Mouse (Mus musculus) heart, adult 2 months (tissue): ENCODE results near the gene Orai1. TPM values are rescaled to one million over a fixed set of nuclear protein-coding genes. Genes with fewer than 3 reads are reported as not detected.

Experiments
- DNase-seq, 2 experiments: peaks; one replicate each; pipeline ENCODE4 v3.0.0; 2021
- H3K27ac ChIP-seq: fragments of 200-600 bp; 2 replicates; pipeline ENCODE4 v1.8.1; 2022
- H3K27me3 ChIP-seq: fragments of 200-500 bp; 2 replicates; pipeline ENCODE4 v1.6.1; 2012; ENCODE audit warnings: mild to moderate bottlenecking, low read length, inconsistent platforms, mixed read lengths; ENCODE audit not compliant: control insufficient read depth, insufficient read depth
- H3K36me3 ChIP-seq: fragments of 200-500 bp; 2 replicates; pipeline ENCODE4 v1.6.1; 2012; ENCODE audit warnings: low read length, inconsistent platforms; ENCODE audit not compliant: control insufficient read depth, insufficient read depth
- H3K4me1 ChIP-seq: fragments of 200-500 bp; 2 replicates; pipeline ENCODE4 v1.6.1; 2011; ENCODE audit warnings: low read length; ENCODE audit not compliant: control insufficient read depth, insufficient read depth
- H3K4me3 ChIP-seq: fragments of 200-600 bp; 2 replicates; pipeline ENCODE4 v1.8.1; 2022
- H3K79me2 ChIP-seq: fragments of 200-500 bp; replicated peaks from 2 replicates; pipeline ENCODE4 v1.6.1; 2012; ENCODE audit warnings: mild to moderate bottlenecking, inconsistent platforms, low read length, moderate library complexity, mixed read lengths; ENCODE audit not compliant: control insufficient read depth, insufficient read depth
- H3K9ac ChIP-seq: fragments of 200-500 bp; 2 replicates; pipeline ENCODE4 v1.6.1; 2012; ENCODE audit warnings: low read depth, mild to moderate bottlenecking, control low read depth, inconsistent platforms, low read length, mixed read lengths
- CTCF ChIP-seq: fragments of 200-600 bp; IDR thresholded peaks from 2 replicates; pipeline ENCODE4 v1.8.1; 2022; ENCODE audit warnings: antibody characterized with exemption, mild to moderate bottlenecking, moderate library complexity
- EP300 ChIP-seq: fragments of 200-500 bp; IDR thresholded peaks from 2 replicates; pipeline ENCODE4 v1.6.1; 2011; ENCODE audit warnings: low read depth, low read length, control low read depth; ENCODE audit not compliant: insufficient read depth
- POLR2A ChIP-seq: fragments of 200-500 bp; IDR thresholded peaks from 2 replicates; pipeline ENCODE4 v1.6.1; 2011; ENCODE audit warnings: mild to moderate bottlenecking, low read depth, low read length, control low read depth; ENCODE audit not compliant: insufficient read depth
- WGBS: fragments of 180-500 bp; shearing (Covaris S2); methylation state at CpG from one replicate; pipeline ENCODE4 v1.1.7; 2018; 5-methylcytosine and 5-hydroxymethylcytosine counted together
- intact Hi-C: fragments of 180-260 bp; cut with DNase I; formaldehyde crosslinking; loops from one replicate; pipeline ENCODE4 v1.15.1; 2025
- long read RNA-seq: library from polyadenylated mRNA; stranded (forward); transcript quantifications from one replicate; pipeline ENCODE4 v2.0.0, GENCODE M21; 2021
- polyA plus RNA-seq: library from polyadenylated mRNA; depleted of rRNA; stranded (reverse); fragments of >200 nt; gene quantifications from 2 replicates; pipeline ENCODE4 v1.2.3, GENCODE M21; 2012; rRNA removed
- total RNA-seq, 2 experiments: library from RNA; stranded (reverse); gene quantifications; 2 replicates each; pipeline ENCODE4 v1.2.3; 2021

The Orai1 gene
- 10 to 100 TPM; 11.7 to 15.8 TPM for total RNA-seq
- 39.0 and 42.8 TPM in 2 replicates for polyA plus RNA-seq
- long read RNA-seq, transcript Orai1-202 (2 exons, 1,875 nt) = major isoform, 10 of 10 reads
- long read RNA-seq, partial matches to known transcripts = 0 of 10 reads
- long read RNA-seq, other reads (novel, unspliced or antisense) = 0 of 10 reads

DNA sequence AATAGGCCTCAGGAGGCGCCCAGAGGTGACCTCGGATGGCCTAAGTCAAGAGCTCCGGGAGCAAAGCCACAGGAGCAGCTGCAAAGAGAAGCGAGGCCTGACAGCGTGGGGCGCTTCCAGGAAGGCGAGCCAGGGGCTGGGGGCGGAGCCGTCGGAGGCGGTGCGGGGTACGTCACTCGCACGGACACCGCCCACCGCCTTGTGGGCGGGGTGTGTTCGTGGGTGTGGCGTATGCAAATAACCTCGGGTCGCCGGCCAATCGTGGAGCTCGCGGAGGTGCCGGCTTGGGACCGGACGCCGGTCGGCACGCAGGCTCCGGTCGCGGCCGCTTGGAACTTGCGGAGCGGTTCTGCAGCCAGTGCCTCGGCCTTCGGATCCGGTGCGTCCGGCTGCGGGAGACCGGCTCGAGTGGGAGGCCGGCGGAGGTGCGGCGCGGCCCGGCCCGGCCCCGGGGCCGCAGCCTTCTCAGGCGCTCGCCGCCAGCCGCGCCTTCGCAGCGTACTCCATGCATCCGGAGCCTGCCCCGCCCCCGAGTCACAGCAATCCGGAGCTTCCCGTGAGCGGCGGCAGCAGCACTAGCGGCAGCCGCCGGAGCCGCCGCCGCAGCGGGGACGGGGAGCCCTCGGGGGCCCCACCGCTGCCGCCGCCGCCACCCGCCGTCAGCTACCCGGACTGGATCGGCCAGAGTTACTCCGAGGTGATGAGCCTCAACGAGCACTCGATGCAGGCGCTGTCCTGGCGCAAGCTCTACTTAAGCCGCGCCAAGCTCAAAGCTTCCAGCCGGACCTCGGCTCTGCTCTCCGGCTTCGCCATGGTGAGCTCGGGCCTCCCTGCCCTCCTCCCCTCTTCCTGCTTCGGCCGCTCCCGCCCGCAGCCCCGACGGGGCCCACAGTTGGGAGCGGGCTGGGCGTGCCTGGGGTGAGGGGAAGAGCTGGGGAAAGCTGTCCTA is at the start of gene Orai1:
Orai1 (plus strand) TSS at position 322 of the 949 bp plus-strand sequence.
- Histone ChIP-seq H3K27me3 (no peaks in the 10 kb centered on the region), H3K79me2 (no peaks in the 10 kb centered on the region), H3K27ac (peak within 1 kb of the TSS; percentile 97), H3K9ac (peak within 1 kb of the TSS; percentile 88), H3K4me3 (peak within 1 kb of the TSS; percentile 77), H3K4me1 (peaks cover 27% of the 10 kb centered on the region), H3K36me3 (peaks cover 6% of the 10 kb centered on the region; the same call in 1 of the 2 replicates)
- intact Hi-C loops = loop anchor here (1.0 to 2.0 kb wide), 2 partner anchors 26 kb away; partner anchors contain the start of gene Kdm2b
- DNase-seq = peak; percentile 99
- WGBS = under 1% methylated on average over 106 of the region's 106 CpGs
- TF ChIP-seq EP300 = peak; percentile 46; the same call in 1 of the 2 replicates
- peak; percentile 35 for TF ChIP-seq CTCF
- peak; percentile 84 for TF ChIP-seq POLR2A

DNA sequence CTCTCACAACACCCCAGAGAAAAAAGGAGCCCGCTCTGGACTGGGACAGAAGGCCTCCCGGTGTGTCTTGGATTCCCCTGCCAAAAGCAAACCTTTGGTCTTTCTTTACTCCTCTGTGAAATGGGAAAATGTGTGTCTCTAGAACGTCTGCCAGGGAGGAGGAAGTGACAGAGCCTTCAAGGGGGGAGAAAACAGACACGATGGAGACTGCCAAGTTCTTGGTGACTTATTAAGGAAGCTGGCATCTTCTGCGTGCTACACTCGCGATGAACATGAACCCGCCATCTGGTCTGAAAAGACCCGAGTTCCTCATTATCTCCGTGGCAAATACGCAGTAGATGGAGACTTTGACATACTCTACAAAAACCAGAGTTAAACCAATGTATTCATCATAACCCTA is 49.4 kb upstream of the Orai1 start:
- 79% methylated on average over 11 of the region's 11 CpGs for WGBS
- Histone ChIP-seq H3K4me1 (no peaks in the 10 kb centered on the region), H3K4me3 (no peak overlapping the region), H3K27me3 (no peaks in the 10 kb centered on the region), H3K9ac (no peak overlapping the region), H3K36me3 (no peaks in the 10 kb centered on the region), H3K27ac (no peak overlapping the region), H3K79me2 (no peaks in the 10 kb centered on the region)
- TF ChIP-seq CTCF (no peak), POLR2A (no peak), EP300 (no peak)
- DNase-seq = no peak
- intact Hi-C loops = no loop called here

DNA sequence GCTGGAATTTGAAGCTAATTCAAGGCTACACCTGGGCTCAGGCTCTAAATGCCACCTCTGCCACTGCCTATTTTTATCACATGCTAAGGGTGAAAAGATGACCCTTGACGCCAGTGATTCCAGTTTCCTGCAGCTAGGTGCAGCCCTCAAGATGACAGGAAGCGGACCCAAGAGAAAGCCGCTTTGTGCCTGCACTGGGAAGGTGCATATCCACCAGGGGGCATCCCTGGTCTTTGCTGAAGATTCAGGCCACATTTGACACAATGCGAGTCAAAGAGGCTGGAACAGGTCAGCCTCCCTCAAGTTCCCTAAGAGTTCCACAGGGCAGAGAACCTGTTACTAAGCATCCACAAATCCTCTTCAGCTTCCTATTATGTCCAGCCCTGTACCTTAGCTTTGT is 46.6 kb upstream of the Orai1 start:
- Histone ChIP-seq H3K27me3 (no peaks in the 10 kb centered on the region), H3K4me3 (no peak overlapping the region), H3K36me3 (no peaks in the 10 kb centered on the region), H3K79me2 (no peaks in the 10 kb centered on the region), H3K27ac (no peak overlapping the region), H3K4me1 (no peaks in the 10 kb centered on the region), H3K9ac (no peak overlapping the region)
- peak; percentile 77 to 82 for DNase-seq
- TF ChIP-seq EP300 (peak; percentile 78; the same call in 1 of the 2 replicates), CTCF (peak; percentile 95), POLR2A (no peak)
- WGBS = 16% methylated on average over 4 of the region's 4 CpGs
- intact Hi-C loops = loop anchor here (1.0 kb wide), 2 partner anchors 45 to 78 kb away; no protein-coding TSS in a partner anchor

DNA sequence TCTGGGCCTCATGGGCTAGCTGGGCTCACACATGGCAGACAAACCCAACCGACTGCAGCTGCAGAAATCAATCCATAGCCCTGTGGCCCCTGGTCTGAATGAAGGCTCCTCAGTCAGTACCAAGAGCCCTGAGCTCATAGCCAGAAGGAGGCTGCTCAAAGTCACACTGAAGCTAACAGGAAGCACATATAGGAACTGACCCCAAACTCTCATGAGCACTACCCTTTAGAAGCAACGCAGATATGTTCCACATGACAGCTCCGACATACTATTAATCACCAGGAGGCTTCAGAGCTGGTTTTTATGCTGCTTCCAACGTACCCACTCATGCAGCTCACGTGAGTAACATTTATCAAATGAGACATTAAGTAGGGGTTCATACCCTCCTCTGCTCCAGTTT is 44.8 kb upstream of the Orai1 start:
- H3K9ac ChIP-seq = no peak overlapping the region
- TF ChIP-seq CTCF (no peak), POLR2A (no peak), EP300 (no peak)

DNA sequence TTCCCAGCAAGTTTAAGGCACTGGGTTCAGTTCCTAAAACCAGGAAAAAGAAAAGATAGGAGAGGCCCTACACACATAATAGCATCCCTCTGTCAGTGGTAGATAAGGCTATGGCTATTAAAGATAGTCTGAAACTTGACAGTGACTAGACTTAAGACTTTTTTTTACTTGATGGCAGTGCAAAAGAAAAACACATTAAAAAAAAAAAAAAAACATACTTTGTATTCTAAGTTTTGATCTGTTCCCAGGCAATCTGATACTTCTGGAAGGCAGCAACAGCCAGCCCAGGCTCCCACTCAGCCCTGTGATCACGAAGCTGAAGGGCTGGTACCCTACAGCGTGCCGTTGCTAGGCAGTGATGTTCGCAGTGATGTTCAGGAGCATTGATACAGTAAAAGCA is 43.4 kb upstream of the Orai1 start:
- TF ChIP-seq EP300 = no peak
- no peak for TF ChIP-seq CTCF
- no peak for TF ChIP-seq POLR2A
- H3K4me3 ChIP-seq = no peak overlapping the region
- no peak overlapping the region for H3K9ac ChIP-seq
- no peak for DNase-seq
- intact Hi-C loops = no loop called here
- H3K27ac ChIP-seq = no peak overlapping the region
- no peaks in the 10 kb centered on the region for H3K27me3 ChIP-seq
- H3K79me2 ChIP-seq = no peaks in the 10 kb centered on the region
- H3K4me1 ChIP-seq = no peaks in the 10 kb centered on the region
- H3K36me3 ChIP-seq = no peaks in the 10 kb centered on the region
- 82% methylated on average over 4 of the region's 4 CpGs for WGBS

More for the DNA sequence above, 44.8 kb upstream of the Orai1 start:
- intact Hi-C loops = no loop called here
- Histone ChIP-seq H3K4me3 (no peak overlapping the region), H3K27me3 (no peaks in the 10 kb centered on the region), H3K27ac (no peak overlapping the region), H3K36me3 (no peaks in the 10 kb centered on the region), H3K4me1 (no peaks in the 10 kb centered on the region), H3K79me2 (no peaks in the 10 kb centered on the region)
- 90% methylated on average over 5 of the region's 5 CpGs for WGBS
- no peak for DNase-seq

DNA sequence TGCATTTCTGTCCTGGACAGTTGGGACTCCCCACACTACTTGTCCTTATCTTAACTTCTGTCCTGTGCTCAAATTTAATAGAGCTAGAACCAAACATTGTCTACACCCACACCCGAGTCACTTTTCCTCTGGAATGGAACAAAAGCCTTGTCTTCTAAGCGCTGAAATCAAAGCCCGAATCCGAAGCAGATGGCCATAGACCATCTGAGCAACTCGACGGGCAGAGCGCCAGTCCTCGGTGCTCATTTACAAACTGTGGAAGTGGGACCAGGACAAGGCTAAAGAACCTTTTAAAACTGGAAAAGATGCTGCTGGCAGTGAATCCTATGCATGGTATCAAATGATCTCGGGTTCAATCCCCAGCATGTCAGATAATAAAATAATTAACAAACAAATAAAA is 42.8 kb upstream of the Orai1 start:
- TF ChIP-seq CTCF = no peak
- TF ChIP-seq EP300 = no peak
- no peak for TF ChIP-seq POLR2A
- intact Hi-C loops = no loop called here
- no peak overlapping the region for H3K27ac ChIP-seq
- no peaks in the 10 kb centered on the region for H3K36me3 ChIP-seq
- no peak overlapping the region for H3K9ac ChIP-seq
- WGBS = 70% methylated on average over 9 of the region's 9 CpGs
- H3K4me1 ChIP-seq = no peaks in the 10 kb centered on the region
- no peaks in the 10 kb centered on the region for H3K79me2 ChIP-seq
- H3K27me3 ChIP-seq = no peaks in the 10 kb centered on the region
- no peak for DNase-seq
- no peak overlapping the region for H3K4me3 ChIP-seq
